Mouse (Mus musculus) liver, embryonic 14.5 days (tissue): ENCODE results near the gene P2rx1. TPM values are rescaled to one million over a fixed set of nuclear protein-coding genes. Genes with fewer than 3 reads are reported as not detected.

Experiments
- ATAC-seq: fragments of 200-750 bp; cut with Nextera tagmentation; 2 replicates; pipeline ENCODE4 v1.8.0; 2017; ENCODE audit warnings: moderate number of reproducible peaks, mild to moderate bottlenecking, moderate library complexity; ENCODE audit not compliant: insufficient read depth
- DNase-seq, 3 experiments: peaks; one replicate each; pipeline ENCODE4 v3.0.0-alpha.2; 2012 to 2013; ENCODE audit warnings: low read depth in 3 of 3, low spot score in 3 of 3
- H3K27ac ChIP-seq: fragments of 300-500 bp; sonication (generic); 2 replicates; pipeline ENCODE4 v1.5.1; 2014; ENCODE audit warnings: moderate library complexity, mild to moderate bottlenecking, control low read depth, inconsistent platforms
- H3K27me3 ChIP-seq: fragments of 300-500 bp; sonication (generic); 2 replicates; pipeline ENCODE4 v1.6.1; 2014; ENCODE audit warnings: mild to moderate bottlenecking, low read length, moderate library complexity; ENCODE audit not compliant: control insufficient read depth, insufficient read depth
- H3K36me3 ChIP-seq: fragments of 300-500 bp; sonication (generic); replicated peaks from 2 replicates; pipeline ENCODE4 v1.6.1; 2014; ENCODE audit warnings: low read depth; ENCODE audit not compliant: control insufficient read depth, insufficient read depth
- H3K4me1 ChIP-seq, 2 experiments: fragments of 200-500 bp in 1 of 2; fragments of 300-500 bp in 1 of 2; sonication (generic) in 1 of 2; replicated peaks; 2 replicates each; pipeline ENCODE4 v1.6.1; 2012 to 2014; ENCODE audit warnings: antibody characterized with exemption in 1 of 2, inconsistent platforms in 1 of 2, low read length in 1 of 2; ENCODE audit not compliant: control insufficient read depth in 2 of 2, insufficient read depth in 2 of 2
- H3K4me2 ChIP-seq: fragments of 300-500 bp; sonication (generic); 2 replicates; pipeline ENCODE4 v1.6.1; 2014; ENCODE audit warnings: low read depth, mild to moderate bottlenecking, control low read depth, moderate library complexity
- H3K4me3 ChIP-seq, 2 experiments: fragments of 200-500 bp in 1 of 2; fragments of 300-500 bp in 1 of 2; sonication (generic) in 1 of 2; 2 replicates each; pipeline ENCODE4 v1.5.1; 2012 to 2014; ENCODE audit warnings: low read depth in 2 of 2, low read length in 2 of 2, mild to moderate bottlenecking in 2 of 2, control low read depth in 1 of 2, inconsistent platforms in 1 of 2, moderate library complexity in 1 of 2; ENCODE audit not compliant: insufficient read depth in 1 of 2
- H3K9ac ChIP-seq: fragments of 300-500 bp; sonication (generic); replicated peaks from 2 replicates; pipeline ENCODE4 v1.6.1; 2014; ENCODE audit warnings: mild to moderate bottlenecking, control low read depth, moderate library complexity
- H3K9me3 ChIP-seq: fragments of 300-500 bp; sonication (generic); 2 replicates; pipeline ENCODE4 v1.6.1; 2016; ENCODE audit warnings: low read length, mixed read lengths; ENCODE audit not compliant: control insufficient read depth
- CTCF ChIP-seq: IDR thresholded peaks from 2 replicates; pipeline ENCODE4 v1.5.1; 2016; ENCODE audit warnings: antibody characterized with exemption, low read depth, control low read depth
- EP300 ChIP-seq: IDR thresholded peaks from 2 replicates; pipeline ENCODE4 v1.6.1; 2016; ENCODE audit warnings: antibody characterized with exemption, low read depth
- WGBS: fragments of 180-500 bp; shearing (Covaris S2); extraction: QIAGEN DNeasy Blood & Tissue Kit; methylation state at CpG from one replicate; pipeline ENCODE4 v1.1.7; 2014; ENCODE audit not compliant: insufficient replicate concordance; 5-methylcytosine and 5-hydroxymethylcytosine counted together
- polyA plus RNA-seq, 2 experiments: library from polyadenylated mRNA; depleted of rRNA in 1 of 2; stranded (reverse) in 1 of 2; unstranded in 1 of 2; fragments of >200 nt; fragmentation: Nextera tagmentation in 1 of 2; extraction: Ambion mirVana in 1 of 2; gene quantifications; 2 replicates each; pipeline versions ENCODE4 v1.2.1 to v1.2.3; 2012 to 2014

Gene P2rx1
- polyA plus RNA-seq, 2 experiments, result 4.6 to 6.8 TPM

DNA sequence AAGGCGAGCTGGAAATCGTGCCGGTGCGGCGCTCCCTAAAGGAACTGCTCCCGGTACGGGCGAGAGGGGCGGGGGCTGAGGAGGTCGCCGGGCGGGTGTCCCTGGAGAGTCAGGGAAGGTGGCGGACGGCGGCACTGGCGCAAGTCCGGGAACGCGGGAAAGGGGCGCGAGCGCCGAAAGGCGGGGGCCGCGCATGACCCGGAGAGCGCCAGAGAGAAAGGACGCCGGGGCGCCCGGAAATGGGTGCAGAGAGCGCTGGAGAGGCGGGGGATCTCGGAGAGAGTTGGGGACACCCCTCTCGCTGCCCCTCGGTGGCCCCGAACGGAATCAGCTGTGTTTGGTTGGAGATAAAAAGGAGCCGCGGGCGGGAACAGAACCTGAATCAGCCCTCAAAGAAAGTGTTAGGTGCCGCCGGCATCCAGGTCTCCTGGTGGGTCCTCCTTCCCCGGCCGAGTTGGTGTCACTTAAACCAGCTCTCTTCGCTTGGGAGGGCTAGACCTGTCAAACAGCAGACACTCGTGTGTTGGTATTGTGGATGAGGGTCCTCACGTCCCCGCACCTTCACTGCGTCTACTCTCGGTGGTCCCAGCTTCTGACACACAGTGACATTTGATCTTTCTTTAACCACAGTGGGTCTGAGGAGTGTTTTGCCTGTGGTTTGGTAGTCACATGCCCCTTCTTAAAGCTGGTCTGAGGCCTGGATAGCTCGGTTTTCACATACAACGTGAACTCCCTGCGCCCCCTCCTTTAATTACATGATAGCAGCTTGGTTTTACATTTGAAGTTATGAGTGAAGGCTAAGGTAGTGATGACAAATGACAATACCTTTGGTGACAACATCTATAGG lies 49.4 kb downstream of the P2rx1 start:
- peaks cover 22% of the 10 kb centered on the region for H3K36me3 ChIP-seq
- no peaks in the 10 kb centered on the region for H3K27me3 ChIP-seq
- H3K9ac ChIP-seq, result peak overlapping the region; percentile 98
- peak overlapping the region; percentile 75 for H3K27ac ChIP-seq
- H3K4me3 ChIP-seq, result peak overlapping the region; percentile 93 to 99
- DNase-seq (peak; percentile 47 to 59 (median 53)), ATAC-seq (peak; percentile 75)
- H3K4me1 ChIP-seq, result peaks cover 6 to 11% of the 10 kb centered on the region in 2 experiments
- H3K9me3 ChIP-seq, result no peaks in the 10 kb centered on the region
- no peak for TF ChIP-seq EP300
- TF ChIP-seq CTCF, result 0 out of 2 replicates have a peak, but pooled peaks have one; percentile 3
- WGBS, result 1% methylated on average over 54 of the region's 55 CpGs
- H3K4me2 ChIP-seq, result peak overlapping the region; percentile 96

- peaks cover 6 to 11% of the 10 kb centered on the region in 2 experiments for H3K4me1 ChIP-seq
- H3K27ac ChIP-seq, result peak overlapping the region; percentile 75
- H3K36me3 ChIP-seq, result peaks cover 29% of the 10 kb centered on the region
- H3K9ac ChIP-seq, result peak overlapping the region; percentile 98
- H3K9me3 ChIP-seq, result no peaks in the 10 kb centered on the region
- DNase-seq (peak; percentile 58 to 77 (median 76)), ATAC-seq (no peak)
- peak overlapping the region; percentile 96 for H3K4me2 ChIP-seq
- H3K27me3 ChIP-seq, result no peaks in the 10 kb centered on the region
- TF ChIP-seq EP300, result no peak
- peak; percentile 90 for TF ChIP-seq CTCF
- H3K4me3 ChIP-seq, result peak overlapping the region; percentile 93 to 99
- WGBS, result 10% methylated on average over 4 of the region's 4 CpGs
These were observed 50.4 kb downstream of the P2rx1 start for GRCm38 (mm10) chr11:73049335-73049734.

- Histone ChIP-seq H3K4me2 (no peak overlapping the region), H3K4me3 (no peak overlapping the region), H3K27me3 (no peaks in the 10 kb centered on the region), H3K9me3 (no peaks in the 10 kb centered on the region), H3K36me3 (peaks cover 45% of the 10 kb centered on the region), H3K9ac (no peak overlapping the region), H3K27ac (no peak overlapping the region), H3K4me1 (peaks cover 9 to 21% of the 10 kb centered on the region in 2 experiments)
- DNase-seq, result no peak
- 29% methylated on average over 1 of the region's 1 CpGs for WGBS
- ATAC-seq, result no peak
- TF ChIP-seq EP300, result no peak
- TF ChIP-seq CTCF, result no peak
These were observed 53.9 kb downstream of the P2rx1 start for GRCm38 (mm10) chr11:73052795-73053194.

- H3K36me3 ChIP-seq, result peaks cover 32% of the 10 kb centered on the region
- peaks cover 8 to 16% of the 10 kb centered on the region in 2 experiments for H3K4me1 ChIP-seq
- H3K27me3 ChIP-seq, result no peaks in the 10 kb centered on the region
- no peak overlapping the region for H3K4me3 ChIP-seq
- ATAC-seq (no peak), DNase-seq (peak in 2 of 3 experiments; percentile 19 to 26)
- 36% methylated on average over 5 of the region's 5 CpGs for WGBS
- peak overlapping the region; percentile 38; the same call in 1 of the 2 replicates for H3K4me2 ChIP-seq
- H3K9me3 ChIP-seq, result no peaks in the 10 kb centered on the region
- TF ChIP-seq CTCF (no peak), EP300 (0 out of 2 replicates have a peak, but pooled peaks have one; percentile 7)
- no peak overlapping the region for H3K27ac ChIP-seq
- no peak overlapping the region for H3K9ac ChIP-seq
These were observed 58.8 kb downstream of the P2rx1 start for GRCm38 (mm10) chr11:73057701-73058100.

DNA sequence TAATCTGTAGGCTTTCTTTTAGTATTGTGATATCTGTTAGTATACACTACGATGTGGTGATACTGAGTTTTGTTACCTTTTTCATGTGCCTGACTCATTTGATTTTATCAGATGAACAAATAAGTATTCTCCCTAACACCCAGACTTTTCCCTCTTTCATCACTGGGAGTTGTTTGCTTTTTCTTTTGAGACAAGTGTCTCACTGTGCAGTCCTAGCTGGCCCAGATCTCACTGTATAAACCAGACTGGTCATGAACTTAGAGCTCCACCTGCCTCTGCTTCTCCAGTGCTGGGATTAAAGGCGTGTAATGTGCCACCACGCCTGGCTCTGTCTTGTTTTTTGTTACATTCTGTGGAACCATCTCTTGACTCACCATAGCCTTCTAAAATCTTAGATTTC lies 60.7 kb downstream of the P2rx1 start:
- H3K4me1 ChIP-seq, result peaks cover 8 to 16% of the 10 kb centered on the region in 2 experiments
- DNase-seq (no peak), ATAC-seq (no peak)
- no peak overlapping the region for H3K27ac ChIP-seq
- H3K27me3 ChIP-seq, result no peaks in the 10 kb centered on the region
- TF ChIP-seq CTCF (no peak), EP300 (no peak)
- no peaks in the 10 kb centered on the region for H3K9me3 ChIP-seq
- H3K36me3 ChIP-seq, result peaks cover 25% of the 10 kb centered on the region
- H3K4me2 ChIP-seq, result no peak overlapping the region
- no peak overlapping the region for H3K4me3 ChIP-seq
- 88% methylated on average over 3 of the region's 3 CpGs for WGBS
- H3K9ac ChIP-seq, result no peak overlapping the region
